Mouse (Mus musculus) heart, embryonic 14.5 days (tissue): Measurements from ENCODE around the gene Srgap2. TPM values are rescaled to one million over a fixed set of nuclear protein-coding genes. Genes with fewer than 3 reads are reported as not detected.
A peak's percentile ranks its signal among the peaks of the same experiment; 100 is the strongest.

Experiments used
- ATAC-seq: fragments of 200-750 bp; cut with Nextera tagmentation; 2 replicates; pipeline ENCODE4 v1.8.0; 2017; ENCODE audit warnings: low read depth, moderate TSS enrichment; ENCODE audit not compliant: insufficient number of reproducible peaks, insufficient read depth, low FRiP score
- H3K27ac ChIP-seq, 2 experiments: fragments of 200-500 bp in 1 of 2; fragments of 300-500 bp in 1 of 2; sonication (generic) in 1 of 2; replicated peaks in 1 of 2; 2 replicates each; pipeline ENCODE4 v1.5.1; 2012 to 2014; ENCODE audit warnings: low read depth in 2 of 2, low read length in 2 of 2, control low read depth in 1 of 2, mild to moderate bottlenecking in 1 of 2, mixed read lengths in 1 of 2; ENCODE audit not compliant: control insufficient read depth in 1 of 2, insufficient read depth in 1 of 2
- H3K27me3 ChIP-seq: fragments of 300-500 bp; sonication (generic); 2 replicates; pipeline ENCODE4 v1.6.1; 2014; ENCODE audit warnings: mild to moderate bottlenecking, low read length, control low read depth; ENCODE audit not compliant: control insufficient read depth, insufficient read depth
- H3K36me3 ChIP-seq: fragments of 300-500 bp; sonication (generic); 2 replicates; pipeline ENCODE4 v1.6.1; 2014; ENCODE audit warnings: mild to moderate bottlenecking, control low read depth, low read length, mixed read lengths; ENCODE audit not compliant: control insufficient read depth, insufficient read depth
- H3K4me1 ChIP-seq, 2 experiments: fragments of 200-500 bp in 1 of 2; fragments of 300-500 bp in 1 of 2; sonication (generic) in 1 of 2; 2 replicates each; pipeline ENCODE4 v1.6.1; 2012 to 2014; ENCODE audit warnings: low read length in 2 of 2, control low read depth in 1 of 2, mixed read lengths in 1 of 2; ENCODE audit not compliant: control insufficient read depth in 2 of 2, insufficient read depth in 2 of 2
- H3K4me2 ChIP-seq: fragments of 300-500 bp; sonication (generic); 2 replicates; pipeline ENCODE4 v1.6.1; 2014; ENCODE audit warnings: mild to moderate bottlenecking, low read length
- H3K4me3 ChIP-seq, 2 experiments: fragments of 200-500 bp in 1 of 2; fragments of 300-500 bp in 1 of 2; sonication (generic) in 1 of 2; 2 replicates each; pipeline ENCODE4 v1.5.1; 2012 to 2014; ENCODE audit warnings: low read length in 2 of 2, mild to moderate bottlenecking in 2 of 2, control low read depth in 1 of 2, low read depth in 1 of 2, moderate library complexity in 1 of 2; ENCODE audit not compliant: control insufficient read depth in 1 of 2, insufficient read depth in 1 of 2
- H3K9ac ChIP-seq: fragments of 300-500 bp; sonication (generic); 2 replicates; pipeline ENCODE4 v1.6.1; 2014; ENCODE audit warnings: mild to moderate bottlenecking, low read length
- H3K9me3 ChIP-seq: fragments of 300-500 bp; sonication (generic); 2 replicates; pipeline ENCODE4 v1.6.1; 2016; ENCODE audit warnings: low read length, control low read depth; ENCODE audit not compliant: control insufficient read depth
- WGBS: fragments of 180-500 bp; shearing (Covaris S2); extraction: QIAGEN DNeasy Blood & Tissue Kit; methylation state at CpG from one replicate; pipeline ENCODE4 v1.1.7; 2014; 5-methylcytosine and 5-hydroxymethylcytosine counted together
- polyA plus RNA-seq: library from polyadenylated mRNA; unstranded; fragments of >200 nt; fragmentation: Nextera tagmentation; extraction: Ambion mirVana; gene quantifications from 2 replicates; pipeline ENCODE4 v1.2.1, GENCODE M21; 2014

Gene Srgap2
- polyA plus RNA-seq, 1 experiment from 2014 or later, result 15.7 TPM

DNA sequence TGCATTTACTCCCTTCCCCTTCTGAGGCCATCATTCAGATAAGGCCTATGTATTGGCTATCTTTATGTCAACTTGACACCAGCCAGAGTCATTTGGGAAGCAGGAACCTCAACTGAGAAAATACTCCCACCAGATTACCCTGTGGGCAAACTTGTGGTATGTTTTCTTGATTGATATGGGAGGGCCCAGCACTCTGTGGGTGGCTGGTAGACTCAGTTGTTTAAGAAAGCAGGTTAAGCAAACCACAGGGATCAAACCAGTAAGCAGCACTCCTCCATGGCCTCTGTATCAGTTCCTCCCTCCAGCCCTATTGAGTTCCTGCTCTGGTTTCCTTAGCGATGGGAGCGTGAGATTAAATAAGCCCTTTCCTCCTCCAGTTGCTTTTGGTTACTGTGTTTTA, 208.8 kb downstream of the Srgap2 start:
- peaks cover 83% of the 10 kb centered on the region for H3K36me3 ChIP-seq
- ATAC-seq, result no peak

DNA sequence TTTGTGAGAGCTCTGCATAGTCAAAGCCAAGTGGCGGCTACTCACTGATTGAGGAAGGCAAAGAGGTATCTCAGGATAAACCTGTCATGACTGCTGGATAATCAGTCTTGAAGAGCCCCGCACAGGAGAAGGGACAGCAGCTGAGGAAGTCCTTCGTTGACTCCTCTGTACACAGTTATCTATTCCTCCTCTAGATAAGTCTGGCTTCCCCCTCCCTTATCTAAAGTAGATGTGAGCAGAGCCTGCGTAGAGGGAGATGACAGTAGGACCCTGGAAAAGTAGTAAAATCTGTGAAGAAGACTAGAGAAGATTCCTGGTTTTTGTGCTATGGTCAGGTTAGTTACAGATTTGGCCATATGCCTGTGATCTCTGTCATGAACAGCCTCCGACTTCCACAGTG, 209.5 kb downstream of the Srgap2 start:
- Histone ChIP-seq H3K9ac (no peak overlapping the region), H3K36me3 (peaks cover 84% of the 10 kb centered on the region), H3K4me1 (0 out of 4 replicates have a peak, but pooled peaks cover 0 to 5% of the 10 kb centered on the region in 2 experiments), H3K9me3 (no peaks in the 10 kb centered on the region), H3K27me3 (no peaks in the 10 kb centered on the region), H3K27ac (no peak overlapping the region), H3K4me2 (no peak overlapping the region), H3K4me3 (no peak overlapping the region)
- 40% methylated on average over 5 of the region's 5 CpGs for WGBS
- ATAC-seq, result no peak

More for the DNA sequence above, 208.8 kb downstream of the Srgap2 start:
- Histone ChIP-seq H3K4me2 (no peak overlapping the region), H3K9ac (no peak overlapping the region), H3K27ac (0 out of 4 replicates have a peak overlapping the region, but pooled peaks of 1 of the 2 experiments have one; percentile 11), H3K4me1 (0 out of 4 replicates have a peak, but pooled peaks cover 0 to 5% of the 10 kb centered on the region in 2 experiments), H3K4me3 (no peak overlapping the region), H3K27me3 (no peaks in the 10 kb centered on the region), H3K9me3 (no peaks in the 10 kb centered on the region)
- 67% methylated on average over 2 of the region's 2 CpGs for WGBS

DNA sequence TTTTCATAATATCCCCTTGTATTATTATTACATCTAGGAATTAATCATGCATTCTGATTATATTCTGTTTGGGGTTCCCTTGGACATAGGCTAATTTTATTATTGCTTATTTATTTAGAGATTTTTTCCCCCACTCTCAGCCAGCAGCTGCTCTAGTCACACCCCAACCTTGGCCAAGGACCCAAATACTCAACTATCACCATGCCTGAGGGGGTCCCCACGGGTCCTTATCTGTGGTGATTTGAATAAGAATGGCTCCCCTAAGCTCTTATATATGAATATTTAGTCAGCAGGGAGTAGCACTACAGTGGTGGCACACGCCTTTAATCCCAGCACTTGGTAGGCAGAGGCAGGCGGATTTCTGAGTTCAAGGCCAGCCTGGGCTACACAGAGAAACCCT, 215.9 kb downstream of the Srgap2 start:
- peaks cover 63% of the 10 kb centered on the region for H3K36me3 ChIP-seq
- WGBS, result 89% methylated on average over 3 of the region's 3 CpGs

DNA sequence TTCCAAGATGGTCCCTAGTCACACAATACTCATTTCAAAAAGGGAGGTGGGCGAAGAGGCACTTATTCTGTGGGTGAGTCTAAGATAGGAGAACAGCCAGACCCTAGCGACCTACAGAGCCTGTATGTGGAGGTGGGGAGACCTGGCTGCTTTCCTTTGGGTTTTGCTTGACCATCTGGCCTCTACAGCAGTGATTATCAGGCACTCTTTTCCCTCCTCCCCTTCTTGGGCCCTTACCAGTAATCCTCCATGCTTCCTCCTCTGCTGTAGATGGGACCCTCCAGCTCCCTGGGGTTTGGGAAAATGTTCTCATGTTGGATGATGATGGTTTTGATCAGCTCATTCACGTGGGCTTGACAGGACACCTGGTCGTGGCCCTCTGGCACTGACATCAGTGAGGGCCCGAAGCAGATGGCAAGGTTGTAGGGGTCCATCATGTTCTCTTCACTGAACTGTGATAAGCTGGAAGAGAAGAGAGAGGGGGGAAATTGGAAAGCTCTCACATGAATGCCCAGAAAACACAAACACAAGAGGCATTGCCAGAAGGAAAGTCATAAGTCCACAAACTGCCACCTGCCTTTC, 216.8 kb downstream of the Srgap2 start:
- H3K4me3 ChIP-seq, result no peak overlapping the region
- H3K4me2 ChIP-seq, result no peak overlapping the region
- WGBS, result 86% methylated on average over 5 of the region's 5 CpGs
- H3K9ac ChIP-seq, result no peak overlapping the region
- no peaks in the 10 kb centered on the region for H3K27me3 ChIP-seq
- no peaks in the 10 kb centered on the region for H3K9me3 ChIP-seq
- no peak overlapping the region for H3K27ac ChIP-seq
- H3K4me1 ChIP-seq, result no peaks in the 10 kb centered on the region
- peaks cover 53% of the 10 kb centered on the region for H3K36me3 ChIP-seq
- no peak for ATAC-seq

More for the DNA sequence above, 215.9 kb downstream of the Srgap2 start:
- Histone ChIP-seq H3K9ac (no peak overlapping the region), H3K9me3 (no peaks in the 10 kb centered on the region), H3K27me3 (no peaks in the 10 kb centered on the region), H3K4me2 (no peak overlapping the region), H3K4me3 (no peak overlapping the region), H3K27ac (no peak overlapping the region), H3K4me1 (no peaks in the 10 kb centered on the region)
- no peak for ATAC-seq

- no peak overlapping the region for H3K4me3 ChIP-seq
- H3K36me3 ChIP-seq, result peaks cover 59% of the 10 kb centered on the region
Observed at GRCm38 (mm10) chr1:131300750-131301149, 226.4 kb downstream of the Srgap2 start.

GRCm38 (mm10) chr1:131299788-131300187, 227.4 kb downstream of the Srgap2 start:
- no peak overlapping the region for H3K4me3 ChIP-seq
- no peak; the same call in 1 of the 2 replicates for ATAC-seq
- no peak overlapping the region for H3K27ac ChIP-seq
- H3K9ac ChIP-seq, result no peak overlapping the region
- no peaks in the 10 kb centered on the region for H3K9me3 ChIP-seq
- no peak overlapping the region for H3K4me2 ChIP-seq
- 88% methylated on average over 6 of the region's 6 CpGs for WGBS
- H3K4me1 ChIP-seq, result peaks cover 16 to 27% of the 10 kb centered on the region in 2 experiments
- H3K36me3 ChIP-seq, result peaks cover 64% of the 10 kb centered on the region
- H3K27me3 ChIP-seq, result no peaks in the 10 kb centered on the region

More at GRCm38 (mm10) chr1:131300750-131301149, 226.4 kb downstream of the Srgap2 start:
- Histone ChIP-seq H3K4me1 (peaks cover 10 to 19% of the 10 kb centered on the region in 2 experiments), H3K4me2 (no peak overlapping the region), H3K9ac (no peak overlapping the region), H3K27ac (no peak overlapping the region), H3K27me3 (no peaks in the 10 kb centered on the region), H3K9me3 (no peaks in the 10 kb centered on the region)
- WGBS, result 100% methylated on average over 2 of the region's 2 CpGs
- ATAC-seq, result no peak

DNA sequence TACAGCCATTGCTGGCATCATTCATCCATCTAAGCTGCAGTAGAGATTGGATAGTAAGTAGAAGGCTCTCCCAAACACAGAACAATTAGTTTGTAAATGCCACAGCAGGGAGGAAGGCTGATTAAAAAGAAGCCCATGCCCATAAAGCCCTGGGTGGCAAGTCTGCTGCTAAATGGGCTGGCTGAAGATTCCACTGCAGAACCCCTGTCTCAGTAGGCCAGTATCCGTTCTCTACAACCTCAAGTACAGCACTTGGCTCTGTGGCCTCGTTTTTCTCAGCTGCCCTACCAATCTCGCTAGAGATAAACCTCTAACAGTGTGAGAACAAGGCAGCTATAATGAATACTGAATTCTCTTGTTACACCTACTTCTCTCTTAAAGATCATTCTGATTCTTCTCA, 227.9 kb downstream of the Srgap2 start:
- ATAC-seq, result no peak
- Histone ChIP-seq H3K27ac (0 out of 4 replicates have a peak overlapping the region, but pooled peaks of 1 of the 2 experiments have one; percentile 19), H3K36me3 (peaks cover 68% of the 10 kb centered on the region), H3K4me1 (peaks cover 16 to 32% of the 10 kb centered on the region in 2 experiments), H3K27me3 (no peaks in the 10 kb centered on the region), H3K4me2 (no peak overlapping the region), H3K9me3 (no peaks in the 10 kb centered on the region), H3K4me3 (no peak overlapping the region), H3K9ac (no peak overlapping the region)
- WGBS, result 39% methylated on average over 3 of the region's 3 CpGs

- Histone ChIP-seq H3K4me2 (no peak overlapping the region), H3K27ac (no peak overlapping the region), H3K4me3 (no peak overlapping the region), H3K27me3 (no peaks in the 10 kb centered on the region), H3K36me3 (peaks cover 77% of the 10 kb centered on the region), H3K4me1 (peaks cover 16 to 35% of the 10 kb centered on the region in 2 experiments), H3K9ac (no peak overlapping the region), H3K9me3 (no peaks in the 10 kb centered on the region)
- WGBS, result 94% methylated on average over 9 of the region's 9 CpGs
- no peak for ATAC-seq
Observed at GRCm38 (mm10) chr1:131298171-131298570, 229.0 kb downstream of the Srgap2 start.
